Mouse (Mus musculus) E14TG2a.4 (cell line): ENCODE measurements around the gene Apba2.

Experiments
- H3K27me3 ChIP-seq: 2 replicates; pipeline ENCODE4 v1.6.1; 2014; ENCODE audit warnings: low read length, control low read depth; ENCODE audit not compliant: insufficient read depth
- H3K36me3 ChIP-seq: 2 replicates; pipeline ENCODE4 v1.6.1; 2014; ENCODE audit warnings: low read length, control low read depth; ENCODE audit not compliant: insufficient read depth
- H3K4me1 ChIP-seq: replicated peaks from 2 replicates; pipeline ENCODE4 v1.6.1; 2014; ENCODE audit warnings: low read depth, low read length, control low read depth
- H3K4me3 ChIP-seq: replicated peaks from 2 replicates; pipeline ENCODE4 v1.5.1; 2014; ENCODE audit warnings: mild to moderate bottlenecking, low read length
- H3K9me3 ChIP-seq: 2 replicates; pipeline ENCODE4 v1.6.1; 2014; ENCODE audit warnings: low read length, control low read depth
- CTCF ChIP-seq: conservative IDR thresholded peaks from 2 replicates; pipeline ENCODE4 v1.5.1; 2014; ENCODE audit warnings: low read length
- NANOG ChIP-seq: IDR thresholded peaks from 2 replicates; pipeline ENCODE4 v1.6.1; 2014; ENCODE audit warnings: borderline replicate concordance, low read length, mixed read lengths
- POU5F1 ChIP-seq: IDR thresholded peaks from 2 replicates; pipeline ENCODE4 v1.6.1; 2014; ENCODE audit warnings: low read length, borderline replicate concordance

Gene Apba2

GRCm38 (mm10) chr7:64586571-64586970 lies 85.1 kb downstream of the Apba2 start:
- Histone ChIP-seq H3K4me3 (no peak overlapping the region), H3K4me1 (no peaks in the 10 kb centered on the region), H3K36me3 (no peaks in the 10 kb centered on the region), H3K9me3 (no peaks in the 10 kb centered on the region), H3K27me3 (no peaks in the 10 kb centered on the region)
- no peak for TF ChIP-seq NANOG
- TF ChIP-seq POU5F1 = no peak
- no peak for TF ChIP-seq CTCF

- TF ChIP-seq NANOG (no peak), POU5F1 (no peak), CTCF (no peak)
- no peaks in the 10 kb centered on the region for H3K4me1 ChIP-seq
- no peaks in the 10 kb centered on the region for H3K9me3 ChIP-seq
- no peak overlapping the region for H3K4me3 ChIP-seq
- no peaks in the 10 kb centered on the region for H3K27me3 ChIP-seq
- H3K36me3 ChIP-seq = no peaks in the 10 kb centered on the region
Measured at GRCm38 (mm10) chr7:64588636-64589389, 87.3 kb downstream of the Apba2 start.

GRCm38 (mm10) chr7:64595256-64595655 lies 93.8 kb downstream of the Apba2 start:
- H3K27me3 ChIP-seq = no peaks in the 10 kb centered on the region
- TF ChIP-seq CTCF (no peak), POU5F1 (no peak), NANOG (no peak)
- no peak overlapping the region for H3K4me3 ChIP-seq
- H3K36me3 ChIP-seq = no peaks in the 10 kb centered on the region
- no peaks in the 10 kb centered on the region for H3K9me3 ChIP-seq
- H3K4me1 ChIP-seq = no peaks in the 10 kb centered on the region

GRCm38 (mm10) chr7:64596652-64597051 lies 95.1 kb downstream of the Apba2 start:
- Histone ChIP-seq H3K36me3 (no peaks in the 10 kb centered on the region), H3K4me1 (no peaks in the 10 kb centered on the region), H3K9me3 (no peaks in the 10 kb centered on the region), H3K4me3 (no peak overlapping the region), H3K27me3 (no peaks in the 10 kb centered on the region)
- TF ChIP-seq NANOG = no peak
- TF ChIP-seq CTCF = no peak
- TF ChIP-seq POU5F1 = no peak

- Histone ChIP-seq H3K4me1 (no peaks in the 10 kb centered on the region), H3K36me3 (no peaks in the 10 kb centered on the region), H3K9me3 (no peaks in the 10 kb centered on the region), H3K4me3 (no peak overlapping the region), H3K27me3 (no peaks in the 10 kb centered on the region)
- TF ChIP-seq NANOG = no peak
- TF ChIP-seq POU5F1 = no peak
Measured at GRCm38 (mm10) chr7:64609866-64610265, 108.4 kb downstream of the Apba2 start.

GRCm38 (mm10) chr7:64610875-64611274 lies 109.4 kb downstream of the Apba2 start:
- TF ChIP-seq POU5F1 = no peak
- no peak for TF ChIP-seq NANOG
- TF ChIP-seq CTCF = peak; percentile 44
- no peaks in the 10 kb centered on the region for H3K27me3 ChIP-seq
- no peaks in the 10 kb centered on the region for H3K36me3 ChIP-seq
- no peaks in the 10 kb centered on the region for H3K4me1 ChIP-seq
- H3K9me3 ChIP-seq = no peaks in the 10 kb centered on the region
- no peak overlapping the region for H3K4me3 ChIP-seq

GRCm38 (mm10) chr7:64619261-64619660 lies 117.8 kb downstream of the Apba2 start:
- no peak overlapping the region for H3K4me3 ChIP-seq
- H3K27me3 ChIP-seq = no peaks in the 10 kb centered on the region
- no peak for TF ChIP-seq NANOG
- TF ChIP-seq CTCF = no peak
- TF ChIP-seq POU5F1 = no peak
- H3K9me3 ChIP-seq = no peaks in the 10 kb centered on the region
- H3K36me3 ChIP-seq = no peaks in the 10 kb centered on the region
- H3K4me1 ChIP-seq = no peaks in the 10 kb centered on the region

- H3K9me3 ChIP-seq = no peaks in the 10 kb centered on the region
- no peaks in the 10 kb centered on the region for H3K36me3 ChIP-seq
- H3K27me3 ChIP-seq = no peaks in the 10 kb centered on the region
- no peak overlapping the region for H3K4me3 ChIP-seq
- no peaks in the 10 kb centered on the region for H3K4me1 ChIP-seq
- TF ChIP-seq CTCF = no peak
- no peak for TF ChIP-seq POU5F1
- no peak for TF ChIP-seq NANOG
Measured at GRCm38 (mm10) chr7:64626494-64626893, 125.0 kb downstream of the Apba2 start.

GRCm38 (mm10) chr7:64627972-64628655 lies 126.6 kb downstream of the Apba2 start:
- Histone ChIP-seq H3K4me1 (no peaks in the 10 kb centered on the region), H3K4me3 (no peak overlapping the region), H3K9me3 (no peaks in the 10 kb centered on the region), H3K36me3 (no peaks in the 10 kb centered on the region), H3K27me3 (no peaks in the 10 kb centered on the region)
- TF ChIP-seq POU5F1 = no peak
- no peak for TF ChIP-seq NANOG
- no peak for TF ChIP-seq CTCF

GRCm38 (mm10) chr7:64630697-64631096 lies 129.2 kb downstream of the Apba2 start:
- no peaks in the 10 kb centered on the region for H3K27me3 ChIP-seq
- H3K4me3 ChIP-seq = no peak overlapping the region
- no peaks in the 10 kb centered on the region for H3K9me3 ChIP-seq
- no peaks in the 10 kb centered on the region for H3K36me3 ChIP-seq
- H3K4me1 ChIP-seq = no peaks in the 10 kb centered on the region
- TF ChIP-seq POU5F1 (no peak), CTCF (no peak), NANOG (no peak)
